Mouse (Mus musculus) heart, postnatal 4 days (tissue): ENCODE results near the gene Defb22. TPM values are rescaled to one million over a fixed set of nuclear protein-coding genes. Genes with fewer than 3 reads are reported as not detected.

Experiments
- DNase-seq: peaks from one replicate; pipeline ENCODE4 v3.0.0; 2021
- total RNA-seq, 2 experiments: library from RNA; stranded (reverse); gene quantifications; 2 replicates each; pipeline ENCODE4 v1.2.3; 2021

The Defb22 gene
- total RNA-seq, 2 experiments from 2014 or later, result not detected

- no peak for DNase-seq
These were observed 51.0 kb downstream of the Defb22 start for GRCm38 (mm10) chr2:152438963-152439362.

GRCm38 (mm10) chr2:152436983-152437860 lies 52.7 kb downstream of the Defb22 start:
- peak; percentile 94 for DNase-seq

- DNase-seq, result peak; percentile 63
These were observed 53.5 kb downstream of the Defb22 start for GRCm38 (mm10) chr2:152436405-152436901.

Other genes with a start within 250 kb of the Defb22 start
- 10 to 100 TPM; 54.4 to 65.8 TPM for gene Tbc1d20, start 196.3 kb downstream of the Defb22 start, total RNA-seq
- 10 to 100 TPM; 70.5 to 75.6 TPM for gene Rbck1, start 157.5 kb downstream of the Defb22 start, total RNA-seq
- 1 to 10 TPM; 2.9 TPM for gene Trib3, start 146.1 kb downstream of the Defb22 start, total RNA-seq
- not detected for gene Nrsn2, start 113.5 kb downstream of the Defb22 start, total RNA-seq
- 10 to 100 TPM; 42.3 to 42.6 TPM for gene Sox12, start 92.1 kb downstream of the Defb22 start, total RNA-seq
- 10 to 100 TPM; 24.9 to 27.4 TPM for gene Zcchc3, start 75.1 kb downstream of the Defb22 start, total RNA-seq
- gene 6820408C15Rik, start 74.6 kb downstream of the Defb22 start, total RNA-seq, result 1 to 10 TPM; 3.8 to 4.0 TPM
- not detected for gene Defb23, start 25.5 kb downstream of the Defb22 start, total RNA-seq
- gene Defb20, start 13.1 kb downstream of the Defb22 start, total RNA-seq, result not detected
- not detected for gene Defb26, start 21.6 kb upstream of the Defb22 start, total RNA-seq
- not detected for gene Defb28, start 28.1 kb upstream of the Defb22 start, total RNA-seq
- not detected for gene Defb29, start 50.0 kb upstream of the Defb22 start, total RNA-seq
- gene Gm17416, start 79.2 kb upstream of the Defb22 start, total RNA-seq, result not detected
- not detected for gene Defb21, start 82.6 kb upstream of the Defb22 start, total RNA-seq
- not detected for gene Defb19, start 90.2 kb upstream of the Defb22 start, total RNA-seq
- gene Defb45, start 109.3 kb upstream of the Defb22 start, total RNA-seq, result not detected
- not detected for gene Defb36, start 114.2 kb upstream of the Defb22 start, total RNA-seq
- not detected for gene Defb25, start 132.9 kb upstream of the Defb22 start, total RNA-seq
- gene Rem1, start 136.8 kb upstream of the Defb22 start, total RNA-seq, result 10 to 100 TPM; 13.5 to 13.9 TPM
- gene H13, start 179.3 kb upstream of the Defb22 start, total RNA-seq, result 10 to 100 TPM; 54.1 to 54.2 TPM
- gene Mcts2, start 196.9 kb upstream of the Defb22 start, total RNA-seq, result 10 to 100 TPM; 19.9 to 20.2 TPM
- gene Id1, start 246.1 kb upstream of the Defb22 start, total RNA-seq, result 10 to 100 TPM; 71.8 to 76.6 TPM